In genomic region chr19:3610886-3611285, GRCm38 (mm10) we compare ENCODE assay signal across 10 mouse cellular contexts. TPM values are rescaled to one million over a fixed set of nuclear protein-coding genes. Genes with fewer than 3 reads are reported as not detected.
DNase-seq lines count a peak whose midpoint lies in the region; ATAC-seq and TF ChIP-seq lines count a peak whose summit lies in the region.
"Had no signal": no experiment of that assay in that cellular context is flagged by ENCODE, and none has a peak within 500 bp of the region (broad histone marks: within the 10 kb centered on the region; RNA-seq: fewer than 3 reads in every experiment).

No protein-coding gene starts in this region.

- H3K4me3 ChIP-seq in hindbrain, postnatal 0 days (ENCODE audit: low read length) = no peak overlapping the region
- no peak overlapping the region for H3K4me3 ChIP-seq in hindbrain, embryonic 13.5 days
- H3K4me3 ChIP-seq in kidney, embryonic 16.5 days (ENCODE audit: low read length) = no peak overlapping the region
- no peak overlapping the region for H3K4me3 ChIP-seq in forebrain, embryonic 10.5 days
- H3K4me3 ChIP-seq: forebrain, embryonic 12.5 days had no signal

- H3K27me3 ChIP-seq in hindbrain, postnatal 0 days (ENCODE audit: insufficient read depth, low read length) = no peaks in the 10 kb centered on the region
- H3K27me3 ChIP-seq in hindbrain, embryonic 13.5 days = no peaks in the 10 kb centered on the region
- H3K27me3 ChIP-seq in kidney, embryonic 16.5 days (ENCODE audit: insufficient read depth, low read length) = no peaks in the 10 kb centered on the region
- no peaks in the 10 kb centered on the region for H3K27me3 ChIP-seq in forebrain, embryonic 10.5 days (ENCODE audit: poor library complexity, severe bottlenecking)
- H3K27me3 ChIP-seq: forebrain, embryonic 12.5 days had no signal

- H3K36me3 ChIP-seq in hindbrain, postnatal 0 days (ENCODE audit: insufficient read depth, low read length) = peaks cover 5% of the 10 kb centered on the region; the same call in 1 of the 2 replicates
- H3K36me3 ChIP-seq in hindbrain, embryonic 13.5 days = peaks cover 26% of the 10 kb centered on the region
- H3K36me3 ChIP-seq in kidney, embryonic 16.5 days (ENCODE audit: insufficient read depth, low read length) = peaks cover 39% of the 10 kb centered on the region
- peaks cover 89% of the 10 kb centered on the region for H3K36me3 ChIP-seq in forebrain, embryonic 10.5 days (replicated peaks)

- H3K27ac ChIP-seq in hindbrain, postnatal 0 days = no peak overlapping the region
- no peak overlapping the region for H3K27ac ChIP-seq in hindbrain, embryonic 13.5 days
- no peak overlapping the region for H3K27ac ChIP-seq in kidney, embryonic 16.5 days (ENCODE audit: low read length)
- H3K27ac ChIP-seq in forebrain, embryonic 10.5 days = no peak overlapping the region
- H3K27ac ChIP-seq: forebrain, embryonic 12.5 days had no signal

- no peaks in the 10 kb centered on the region for H3K9me3 ChIP-seq in hindbrain, postnatal 0 days (ENCODE audit: low read length)
- no peaks in the 10 kb centered on the region for H3K9me3 ChIP-seq in hindbrain, embryonic 13.5 days
- H3K9me3 ChIP-seq in kidney, embryonic 16.5 days (ENCODE audit: low read length) = no peaks in the 10 kb centered on the region
- no peaks in the 10 kb centered on the region for H3K9me3 ChIP-seq in forebrain, embryonic 10.5 days
- H3K9me3 ChIP-seq: forebrain, embryonic 12.5 days had no signal

- H3K9ac ChIP-seq in hindbrain, postnatal 0 days (replicated peaks; ENCODE audit: low read length) = no peak overlapping the region
- no peak overlapping the region for H3K9ac ChIP-seq in hindbrain, embryonic 13.5 days
- no peak overlapping the region for H3K9ac ChIP-seq in kidney, embryonic 16.5 days (replicated peaks; ENCODE audit: low read length)
- H3K9ac ChIP-seq: forebrain, embryonic 12.5 days had no signal

- no peak overlapping the region for H3K4me2 ChIP-seq in hindbrain, postnatal 0 days (ENCODE audit: low read depth, low read length)
- no peak overlapping the region for H3K4me2 ChIP-seq in hindbrain, embryonic 13.5 days
- H3K4me2 ChIP-seq in kidney, embryonic 16.5 days (replicated peaks; ENCODE audit: low read depth, low read length) = no peak overlapping the region
- H3K4me2 ChIP-seq: forebrain, embryonic 12.5 days had no signal

- WGBS in hindbrain, postnatal 0 days = 89% methylated on average over 2 of the region's 2 CpGs
- WGBS in hindbrain, embryonic 13.5 days = 100% methylated on average over 2 of the region's 2 CpGs
- 91% methylated on average over 2 of the region's 2 CpGs for WGBS in kidney, embryonic 16.5 days
- 97% methylated on average over 2 of the region's 2 CpGs for WGBS in forebrain, embryonic 10.5 days

- peak; percentile 46 for DNase-seq in hindbrain, postnatal 0 days (ENCODE audit: low spot score)
- DNase-seq in MEL-GATA-1-ER (ENCODE audit: extremely low read depth, low read depth) = peak; percentile 27
- peak; percentile 75 for DNase-seq in adrenal gland, postnatal 25 days
- DNase-seq in c-Kit-positive CD71-positive TER-119-positive erythroid progenitor cells, embryonic 14.5 days (ENCODE audit: low spot score) = no peak
- no peak for DNase-seq in forebrain, embryonic 10.5 days (ENCODE audit: extremely low spot score, low spot score)
- no peak for DNase-seq in layer of hippocampus, adult 8-10 months (ENCODE audit: low spot score in 2 of 2)
- DNase-seq: heart, postnatal 36 days had no signal

- H3K4me1 ChIP-seq in hindbrain, postnatal 0 days (ENCODE audit: insufficient read depth, low read length) = no peaks in the 10 kb centered on the region
- no peaks in the 10 kb centered on the region for H3K4me1 ChIP-seq in hindbrain, embryonic 13.5 days (replicated peaks)
- no peaks in the 10 kb centered on the region for H3K4me1 ChIP-seq in kidney, embryonic 16.5 days (ENCODE audit: insufficient read depth, low read length)
- no peaks in the 10 kb centered on the region for H3K4me1 ChIP-seq in forebrain, embryonic 10.5 days
- H3K4me1 ChIP-seq: forebrain, embryonic 12.5 days had no signal

- no peak for ATAC-seq in hindbrain, postnatal 0 days
- no peak for ATAC-seq in hindbrain, embryonic 13.5 days (ENCODE audit: low FRiP score)
- peak; percentile 56; the same call in 1 of the 2 replicates for ATAC-seq in kidney, embryonic 16.5 days (ENCODE audit: low FRiP score, low TSS enrichment)

- TF ChIP-seq CTCF in hindbrain, postnatal 0 days (IDR thresholded peaks at IDR 0.05; ENCODE audit: low read depth) = no peak

RNA-seq across cellular contexts. Expression of gene Ppp6r3, which starts 35.3 kb away (rescaled TPM):
- 81.7 and 97.8 TPM in 2 replicates for total RNA-seq in hindbrain, postnatal 0 days (2014; rRNA removed)
- polyA plus RNA-seq in hindbrain, postnatal 0 days (2015; fragmentation: Nextera tagmentation; extraction: Ambion mirVana) = 31.0 and 32.0 TPM in 2 replicates
- 60.6 and 62.6 TPM in 2 replicates for polyA plus RNA-seq in hindbrain, embryonic 13.5 days (2015; fragmentation: Nextera tagmentation; extraction: Ambion mirVana)
- 112 and 119 TPM in 2 replicates for total RNA-seq in adrenal gland, postnatal 25 days (2021)
- 67.7 and 68.7 TPM in 2 replicates for polyA plus RNA-seq in kidney, embryonic 16.5 days (2015; fragmentation: Nextera tagmentation; extraction: Ambion mirVana)
- polyA plus RNA-seq in forebrain, embryonic 10.5 days (2016; fragmentation: Nextera tagmentation; extraction: Ambion mirVana) = 72.3 and 75.3 TPM in 2 replicates
- 10 to 100 TPM; 71.8 to 91.5 (median 85.1) TPM for total RNA-seq in layer of hippocampus, adult 8-10 months (2022)

Comparison
In these comparisons a context has a peak if more than half of its experiments do, and no peak if none do; other contexts are left out.
1. DNase-seq: peak in hindbrain, postnatal 0 days (single experiment), MEL-GATA-1-ER (single experiment) and adrenal gland, postnatal 25 days (single experiment); none in c-Kit-positive CD71-positive TER-119-positive erythroid progenitor cells, embryonic 14.5 days (single experiment), forebrain, embryonic 10.5 days (single experiment) and layer of hippocampus, adult 8-10 months (0 of 2).